Mouse (Mus musculus) heart, embryonic 16.5 days (tissue): ENCODE data around the gene Ctr9. TPM values are rescaled to one million over a fixed set of nuclear protein-coding genes. Genes with fewer than 3 reads are reported as not detected.

ENCODE experiments used
- ATAC-seq: fragments of 200-750 bp; cut with Nextera tagmentation; replicated peaks from 2 replicates; pipeline ENCODE4 v1.8.0; 2017; ENCODE audit warnings: moderate number of reproducible peaks; ENCODE audit not compliant: insufficient read depth, low FRiP score; ENCODE audit errors: extremely low read depth
- H3K27ac ChIP-seq: fragments of 300-500 bp; sonication (generic); 2 replicates; pipeline ENCODE4 v1.5.1; 2014; ENCODE audit warnings: mild to moderate bottlenecking, low read length, control low read depth, moderate library complexity
- H3K27me3 ChIP-seq: fragments of 300-500 bp; sonication (generic); 2 replicates; pipeline ENCODE4 v1.6.1; 2014; ENCODE audit warnings: low read length, mixed read lengths; ENCODE audit not compliant: control insufficient read depth, insufficient read depth
- H3K36me3 ChIP-seq: fragments of 300-500 bp; sonication (generic); 2 replicates; pipeline ENCODE4 v1.6.1; 2014; ENCODE audit not compliant: control insufficient read depth, insufficient read depth
- H3K4me1 ChIP-seq: fragments of 300-500 bp; sonication (generic); 2 replicates; pipeline ENCODE4 v1.6.1; 2014; ENCODE audit warnings: low read length, mixed read lengths; ENCODE audit not compliant: control insufficient read depth, insufficient read depth
- H3K4me2 ChIP-seq: fragments of 300-500 bp; sonication (generic); 2 replicates; pipeline ENCODE4 v1.6.1; 2014; ENCODE audit warnings: low read depth, mild to moderate bottlenecking, control low read depth, low read length
- H3K4me3 ChIP-seq: fragments of 300-500 bp; sonication (generic); 2 replicates; pipeline ENCODE4 v1.5.1; 2014; ENCODE audit warnings: mild to moderate bottlenecking, control low read depth, low read length
- H3K9ac ChIP-seq: fragments of 300-500 bp; sonication (generic); 2 replicates; pipeline ENCODE4 v1.6.1; 2014; ENCODE audit warnings: low read length, control low read depth
- H3K9me3 ChIP-seq: fragments of 300-500 bp; sonication (generic); replicated peaks from 2 replicates; pipeline ENCODE4 v1.6.1; 2016; ENCODE audit warnings: low read length; ENCODE audit not compliant: control insufficient read depth
- WGBS: fragments of 180-500 bp; shearing (Covaris S2); extraction: QIAGEN DNeasy Blood & Tissue Kit; methylation state at CpG from one replicate; pipeline ENCODE4 v1.1.7; 2014; 5-methylcytosine and 5-hydroxymethylcytosine counted together
- polyA plus RNA-seq: library from polyadenylated mRNA; unstranded; fragments of >200 nt; fragmentation: Nextera tagmentation; extraction: Ambion mirVana; gene quantifications from 2 replicates; pipeline ENCODE4 v1.2.1, GENCODE M21; 2015

Ctr9 gene
- polyA plus RNA-seq, 1 experiment from 2014 or later = 40.3 TPM

DNA sequence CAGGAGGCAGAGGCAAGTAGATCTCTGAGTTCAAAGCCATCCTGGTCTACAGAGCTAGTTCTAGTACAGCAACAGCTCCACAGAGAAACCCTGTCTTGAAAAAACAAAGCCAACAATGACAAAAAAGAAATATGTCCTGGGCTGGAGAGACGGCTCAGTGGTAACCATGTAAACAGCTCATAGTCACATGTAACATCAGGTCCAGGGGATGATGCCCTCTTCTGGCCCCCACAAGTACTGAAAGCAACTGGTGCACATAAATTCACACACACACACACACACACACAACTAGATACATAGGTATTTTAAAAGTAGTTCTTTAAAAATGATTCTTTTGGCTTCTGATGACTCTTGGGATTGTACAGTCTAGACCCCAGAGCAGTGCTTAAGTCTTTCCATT lies 34.2 kb downstream of the Ctr9 start:
- Histone ChIP-seq H3K27ac (no peak overlapping the region), H3K9ac (no peak overlapping the region), H3K27me3 (no peaks in the 10 kb centered on the region), H3K4me3 (no peak overlapping the region), H3K36me3 (peaks cover 5% of the 10 kb centered on the region), H3K4me2 (no peak overlapping the region), H3K9me3 (peaks cover 8% of the 10 kb centered on the region), H3K4me1 (no peaks in the 10 kb centered on the region)
- no peak for ATAC-seq
- 97% methylated on average over 1 of the region's 1 CpGs for whole genome bisulfite sequencing

DNA sequence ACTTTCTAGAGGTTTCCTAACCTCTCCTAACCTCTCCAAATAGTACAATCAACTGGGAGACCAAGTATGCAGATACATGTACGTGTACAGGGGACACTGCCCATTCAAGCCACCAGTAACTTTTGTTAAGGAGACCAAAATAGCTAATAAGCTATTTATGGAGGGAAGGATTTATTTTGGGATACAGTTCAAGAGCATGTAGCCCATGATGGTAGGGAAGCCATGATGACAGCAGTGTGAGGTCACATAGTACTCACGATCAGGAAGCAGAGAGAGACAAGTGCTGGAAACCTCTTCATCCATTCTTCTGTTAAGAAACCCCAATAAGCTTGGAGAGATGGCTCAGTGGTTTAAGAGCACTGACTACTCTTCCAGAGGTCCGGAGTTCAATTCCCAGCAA lies 39.4 kb downstream of the Ctr9 start:
- peaks cover 48% of the 10 kb centered on the region for H3K36me3 ChIP-seq
- 73% methylated on average over 3 of the region's 3 CpGs for whole genome bisulfite sequencing

DNA sequence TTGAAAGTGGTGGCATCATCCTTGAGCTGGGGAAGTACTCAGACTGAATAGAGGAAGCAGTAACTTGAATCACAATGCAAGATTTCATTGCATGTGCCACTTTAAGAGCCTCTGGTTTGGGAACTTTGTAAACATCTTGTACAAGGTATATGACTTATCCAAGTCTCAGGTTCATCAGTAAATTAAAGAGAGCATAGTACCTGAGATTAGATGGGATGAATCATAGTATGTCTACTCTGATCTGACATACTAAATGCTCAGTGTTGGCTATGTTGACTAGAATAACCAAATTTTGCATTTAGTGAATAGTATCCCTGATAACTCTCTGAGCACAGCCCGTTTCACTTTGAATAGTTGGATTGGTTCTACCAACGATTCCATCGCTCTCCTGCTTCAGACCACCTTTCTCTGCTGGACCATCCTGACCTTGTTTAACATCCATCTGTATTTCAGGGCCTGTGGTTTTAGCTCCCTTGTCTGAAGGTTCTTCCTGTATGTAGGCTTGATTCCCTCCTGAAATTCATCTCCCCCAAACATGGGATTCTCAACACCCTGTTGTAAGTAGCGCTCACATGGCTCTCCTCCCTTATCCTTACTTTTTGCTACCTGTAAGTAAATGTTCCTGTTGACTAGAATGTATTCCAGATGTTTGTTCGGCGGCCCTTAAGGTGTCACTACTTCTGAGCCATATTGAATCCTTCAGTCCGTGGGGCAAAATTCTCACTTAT lies 40.9 kb downstream of the Ctr9 start:
- H3K4me1 ChIP-seq = peaks cover 8% of the 10 kb centered on the region; the same call in 1 of the 2 replicates
- no peak overlapping the region for H3K27ac ChIP-seq
- no peak for ATAC-seq
- H3K27me3 ChIP-seq = no peaks in the 10 kb centered on the region
- no peak overlapping the region for H3K4me3 ChIP-seq
- no peak overlapping the region for H3K4me2 ChIP-seq
- 91% methylated on average over 7 of the region's 7 CpGs for WGBS
- H3K9ac ChIP-seq = no peak overlapping the region
- H3K36me3 ChIP-seq = peaks cover 60% of the 10 kb centered on the region
- peaks cover 9% of the 10 kb centered on the region for H3K9me3 ChIP-seq

More for the DNA sequence above, 39.4 kb downstream of the Ctr9 start:
- Histone ChIP-seq H3K27ac (no peak overlapping the region), H3K4me3 (no peak overlapping the region), H3K27me3 (no peaks in the 10 kb centered on the region), H3K4me2 (no peak overlapping the region), H3K4me1 (no peaks in the 10 kb centered on the region), H3K9ac (no peak overlapping the region), H3K9me3 (peaks cover 10% of the 10 kb centered on the region)
- 0 out of 2 replicates have a peak, but pooled peaks have one; percentile 32 for ATAC-seq

DNA sequence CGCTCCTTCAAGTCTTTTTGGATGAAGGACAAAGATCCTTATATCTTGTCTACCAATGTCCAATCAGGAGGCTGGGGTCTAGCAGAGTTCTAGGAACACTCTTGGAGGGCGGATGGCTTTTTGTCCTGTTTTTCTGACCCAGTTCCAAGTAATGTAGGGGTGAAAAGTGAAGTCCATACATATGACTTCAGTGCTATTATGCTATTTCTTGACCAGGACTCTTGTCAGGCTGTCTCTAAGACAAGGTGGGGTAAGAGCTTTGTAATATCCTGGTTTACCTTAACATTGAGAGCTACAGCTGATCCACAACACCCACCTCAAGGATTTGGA lies 41.4 kb downstream of the Ctr9 start:
- H3K9me3 ChIP-seq = peaks cover 9% of the 10 kb centered on the region
- no peak overlapping the region for H3K4me3 ChIP-seq
- no peaks in the 10 kb centered on the region for H3K27me3 ChIP-seq
- peaks cover 65% of the 10 kb centered on the region for H3K36me3 ChIP-seq
- peaks cover 11% of the 10 kb centered on the region; the same call in 1 of the 2 replicates for H3K4me1 ChIP-seq
- no peak for ATAC-seq
- H3K9ac ChIP-seq = no peak overlapping the region
- no peak overlapping the region for H3K4me2 ChIP-seq
- no peak overlapping the region for H3K27ac ChIP-seq
- WGBS = 92% methylated on average over 2 of the region's 2 CpGs

DNA sequence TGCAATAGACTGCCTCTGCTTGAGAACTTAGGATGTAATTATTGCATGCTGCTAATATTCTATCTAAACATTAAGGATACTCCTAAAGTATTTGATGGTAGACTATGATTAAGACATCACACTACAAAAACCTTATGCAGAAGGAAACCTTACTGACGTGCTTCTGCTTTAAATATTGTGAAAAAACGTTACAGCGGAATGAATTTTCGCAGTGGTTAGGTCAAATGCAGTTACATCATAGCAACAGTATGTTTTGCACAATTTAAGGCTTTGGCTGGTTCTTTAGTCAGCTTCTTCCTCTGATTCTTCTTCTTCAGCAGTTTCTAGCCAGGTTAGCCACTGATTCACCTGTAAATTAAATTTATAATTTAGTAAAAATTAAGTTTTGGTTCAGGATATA lies 43.7 kb downstream of the Ctr9 start:
- Histone ChIP-seq H3K27ac (no peak overlapping the region), H3K9ac (no peak overlapping the region)
- WGBS = 94% methylated on average over 4 of the region's 4 CpGs

DNA sequence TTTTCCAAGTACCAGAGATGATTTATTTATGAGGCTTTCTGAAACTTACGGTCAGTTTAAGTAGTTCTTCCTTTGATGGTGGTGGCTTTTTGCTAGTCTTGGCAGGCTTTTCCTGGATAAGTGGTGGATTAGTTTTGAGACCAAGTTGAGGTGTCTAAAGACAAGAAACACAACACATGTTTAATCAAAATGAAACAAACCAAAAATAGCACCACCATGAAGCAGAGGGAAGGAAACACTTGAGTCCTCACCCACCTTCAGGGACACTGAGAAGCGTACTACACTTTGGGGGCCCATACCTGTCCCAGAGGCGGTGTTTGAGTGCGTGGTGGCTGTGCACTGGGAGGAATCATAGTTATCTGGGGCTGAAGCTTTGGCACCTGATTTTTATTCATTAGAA lies 46.5 kb downstream of the Ctr9 start:
- Histone ChIP-seq H3K9me3 (no peaks in the 10 kb centered on the region), H3K27me3 (no peaks in the 10 kb centered on the region), H3K9ac (no peak overlapping the region), H3K4me2 (no peak overlapping the region), H3K4me1 (peaks cover 38% of the 10 kb centered on the region), H3K27ac (no peak overlapping the region), H3K4me3 (no peak overlapping the region), H3K36me3 (peaks cover 78% of the 10 kb centered on the region)
- WGBS = 57% methylated on average over 4 of the region's 4 CpGs
- ATAC-seq = peak; percentile 23; the same call in 1 of the 2 replicates

More for the DNA sequence above, 43.7 kb downstream of the Ctr9 start:
- H3K27me3 ChIP-seq = no peaks in the 10 kb centered on the region
- no peak overlapping the region for H3K4me2 ChIP-seq
- H3K9me3 ChIP-seq = peaks cover 9% of the 10 kb centered on the region
- ATAC-seq = no peak
- peaks cover 24% of the 10 kb centered on the region for H3K4me1 ChIP-seq
- H3K36me3 ChIP-seq = peaks cover 79% of the 10 kb centered on the region
- H3K4me3 ChIP-seq = no peak overlapping the region

DNA sequence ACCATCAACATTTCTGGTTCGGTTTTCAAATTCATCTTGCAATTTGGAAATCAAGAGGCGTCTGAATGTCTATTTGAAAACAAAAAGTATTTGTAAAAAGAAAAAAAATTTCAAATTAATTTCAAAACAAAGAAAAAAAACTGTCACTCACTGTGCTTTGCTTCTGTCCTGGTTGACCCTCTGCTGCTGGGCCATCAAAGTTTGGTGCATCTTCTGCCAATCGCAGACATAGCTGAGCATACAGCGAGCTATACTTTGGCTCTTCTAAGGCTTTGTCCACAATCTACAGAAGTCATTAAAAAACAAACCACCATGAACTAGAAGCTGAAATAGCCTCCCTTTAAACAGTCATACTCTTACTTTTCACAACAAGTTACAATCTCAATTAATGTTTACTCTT lies 49.5 kb downstream of the Ctr9 start:
- WGBS = 89% methylated on average over 4 of the region's 4 CpGs
- H3K36me3 ChIP-seq = peaks cover 66% of the 10 kb centered on the region
- no peak overlapping the region for H3K9ac ChIP-seq
- no peaks in the 10 kb centered on the region for H3K27me3 ChIP-seq
- no peak overlapping the region for H3K4me2 ChIP-seq
- no peaks in the 10 kb centered on the region for H3K9me3 ChIP-seq
- H3K27ac ChIP-seq = no peak overlapping the region
- peaks cover 48% of the 10 kb centered on the region for H3K4me1 ChIP-seq
- H3K4me3 ChIP-seq = no peak overlapping the region
- no peak for ATAC-seq

DNA sequence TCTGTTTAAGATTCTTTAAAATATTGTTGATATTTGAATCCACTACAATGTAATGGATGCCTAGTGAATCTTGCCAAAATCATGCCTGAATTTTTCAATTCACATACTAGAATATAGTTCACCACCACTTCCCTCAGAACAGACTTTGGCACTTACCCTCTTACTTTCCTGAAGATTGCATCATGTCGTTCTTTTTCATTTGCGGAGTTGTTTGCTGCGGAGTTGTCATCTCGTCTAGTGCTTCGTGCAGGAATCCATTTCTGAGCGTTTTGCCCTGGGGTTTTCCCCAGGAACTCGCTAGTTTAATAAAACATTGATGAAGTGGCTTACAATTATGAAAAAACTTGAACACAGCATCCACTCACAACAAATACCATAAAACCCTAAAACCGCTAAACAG lies 51.3 kb downstream of the Ctr9 start:
- Histone ChIP-seq H3K4me1 (peaks cover 38% of the 10 kb centered on the region), H3K36me3 (peaks cover 50% of the 10 kb centered on the region), H3K27me3 (no peaks in the 10 kb centered on the region), H3K9me3 (no peaks in the 10 kb centered on the region), H3K27ac (no peak overlapping the region), H3K4me2 (peak overlapping the region; percentile 90; the same call in 1 of the 2 replicates), H3K9ac (no peak overlapping the region), H3K4me3 (no peak overlapping the region; the same call in 1 of the 2 replicates)
- 82% methylated on average over 8 of the region's 8 CpGs for WGBS
- ATAC-seq = no peak

DNA sequence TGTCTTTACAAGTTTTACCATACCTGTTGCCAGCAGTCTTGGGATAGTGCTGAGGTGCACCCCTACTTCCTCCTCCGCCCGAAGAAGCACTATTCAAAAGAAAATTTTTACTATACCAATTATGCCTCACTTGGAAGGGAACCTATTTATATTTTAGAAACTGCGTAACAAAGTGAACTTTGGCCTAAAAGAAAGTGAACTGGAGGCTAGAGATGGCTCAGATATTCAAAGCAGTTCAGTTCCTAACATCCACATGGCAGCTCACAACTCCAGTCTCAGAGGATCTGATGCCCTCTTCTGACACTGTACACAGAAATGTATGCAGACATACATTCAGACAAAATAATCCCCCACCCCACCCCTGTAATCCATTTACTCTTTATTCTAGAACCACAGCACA lies 52.1 kb downstream of the Ctr9 start:
- H3K9ac ChIP-seq = peak overlapping the region; percentile 98
- no peaks in the 10 kb centered on the region for H3K9me3 ChIP-seq
- 80% methylated on average over 3 of the region's 3 CpGs for WGBS
- H3K4me2 ChIP-seq = peak overlapping the region; percentile 90
- H3K27ac ChIP-seq = no peak overlapping the region
- no peaks in the 10 kb centered on the region for H3K27me3 ChIP-seq
- ATAC-seq = no peak
- H3K36me3 ChIP-seq = peaks cover 45% of the 10 kb centered on the region
- peaks cover 33% of the 10 kb centered on the region for H3K4me1 ChIP-seq
- peak overlapping the region; percentile 79 for H3K4me3 ChIP-seq
